Mouse (Mus musculus): ENCODE measurements around the gene Zfp697. TPM values are rescaled to one million over a fixed set of nuclear protein-coding genes. Genes with fewer than 3 reads are reported as not detected.

Zfp697 gene
- total and polyA plus RNA-seq, 2 experiments from 2014 or later, result 18.1 to 39.5 TPM

- DNase-seq (ENCODE audit: low spot score) (peak; percentile 24), ATAC-seq (ENCODE audit: low FRiP score) (no peak)
- Histone ChIP-seq H3K9ac (replicated peaks; ENCODE audit: low read length, poor library complexity, severe bottlenecking) (no peak overlapping the region), H3K4me2 (ENCODE audit: low read depth, low read length, poor library complexity, severe bottlenecking) (no peak overlapping the region), H3K36me3 (ENCODE audit: insufficient read depth, low read length) (no peaks in the 10 kb centered on the region), H3K9me3 (ENCODE audit: low read length) (no peaks in the 10 kb centered on the region), H3K27ac (ENCODE audit: low read depth, low read length) (no peak overlapping the region), H3K27me3 (ENCODE audit: insufficient read depth, low read length) (no peaks in the 10 kb centered on the region), H3K4me3 (ENCODE audit: low read depth, low read length) (no peak overlapping the region), H3K4me1 (ENCODE audit: insufficient read depth, low read length) (no peaks in the 10 kb centered on the region)
- WGBS, result 41% methylated on average over 2 of the region's 2 CpGs
- TF ChIP-seq CTCF (IDR thresholded peaks at IDR 0.05), result peak; percentile 59
Observed at GRCm38 (mm10) chr3:98362753-98363152, 19.5 kb upstream of the Zfp697 start.

GRCm38 (mm10) chr3:98366086-98366485 is 16.2 kb upstream of the Zfp697 start:
- H3K9me3 ChIP-seq (ENCODE audit: low read length), result no peaks in the 10 kb centered on the region
- no peak overlapping the region for H3K9ac ChIP-seq (replicated peaks; ENCODE audit: low read length, poor library complexity, severe bottlenecking)
- DNase-seq (ENCODE audit: low spot score) (no peak), ATAC-seq (ENCODE audit: low FRiP score) (no peak)
- H3K4me3 ChIP-seq (ENCODE audit: low read depth, low read length), result no peak overlapping the region
- H3K4me1 ChIP-seq (ENCODE audit: insufficient read depth, low read length), result no peaks in the 10 kb centered on the region
- H3K27ac ChIP-seq (ENCODE audit: low read depth, low read length), result no peak overlapping the region
- 85% methylated on average over 3 of the region's 3 CpGs for WGBS
- H3K4me2 ChIP-seq (ENCODE audit: low read depth, low read length, poor library complexity, severe bottlenecking), result no peak overlapping the region
- H3K36me3 ChIP-seq (ENCODE audit: insufficient read depth, low read length), result no peaks in the 10 kb centered on the region
- TF ChIP-seq CTCF (IDR thresholded peaks at IDR 0.05), result no peak
- no peaks in the 10 kb centered on the region for H3K27me3 ChIP-seq (ENCODE audit: insufficient read depth, low read length)

GRCm38 (mm10) chr3:98366823-98367222 is 15.4 kb upstream of the Zfp697 start:
- no peak for ATAC-seq (ENCODE audit: low FRiP score)
- WGBS, result 80% methylated on average over 4 of the region's 4 CpGs

GRCm38 (mm10) chr3:98368283-98368682 is 14.0 kb upstream of the Zfp697 start:
- ATAC-seq (ENCODE audit: low FRiP score) (no peak), DNase-seq (ENCODE audit: low spot score) (no peak)
- Histone ChIP-seq H3K36me3 (ENCODE audit: insufficient read depth, low read length) (no peaks in the 10 kb centered on the region), H3K4me1 (ENCODE audit: insufficient read depth, low read length) (no peaks in the 10 kb centered on the region), H3K27me3 (ENCODE audit: insufficient read depth, low read length) (no peaks in the 10 kb centered on the region), H3K4me2 (ENCODE audit: low read depth, low read length, poor library complexity, severe bottlenecking) (no peak overlapping the region), H3K4me3 (ENCODE audit: low read depth, low read length) (no peak overlapping the region), H3K9ac (replicated peaks; ENCODE audit: low read length, poor library complexity, severe bottlenecking) (no peak overlapping the region), H3K27ac (ENCODE audit: low read depth, low read length) (no peak overlapping the region), H3K9me3 (ENCODE audit: low read length) (0 out of 2 replicates have a peak, but pooled peaks cover 4% of the 10 kb centered on the region)
- TF ChIP-seq CTCF (IDR thresholded peaks at IDR 0.05), result no peak
- 76% methylated on average over 4 of the region's 4 CpGs for WGBS

More at GRCm38 (mm10) chr3:98366823-98367222, 15.4 kb upstream of the Zfp697 start:
- Histone ChIP-seq H3K4me1 (ENCODE audit: insufficient read depth, low read length) (no peaks in the 10 kb centered on the region), H3K9ac (replicated peaks; ENCODE audit: low read length, poor library complexity, severe bottlenecking) (no peak overlapping the region), H3K27me3 (ENCODE audit: insufficient read depth, low read length) (no peaks in the 10 kb centered on the region), H3K9me3 (ENCODE audit: low read length) (0 out of 2 replicates have a peak, but pooled peaks cover 1% of the 10 kb centered on the region), H3K27ac (ENCODE audit: low read depth, low read length) (no peak overlapping the region), H3K4me3 (ENCODE audit: low read depth, low read length) (no peak overlapping the region), H3K4me2 (ENCODE audit: low read depth, low read length, poor library complexity, severe bottlenecking) (no peak overlapping the region), H3K36me3 (ENCODE audit: insufficient read depth, low read length) (no peaks in the 10 kb centered on the region)
- no peak for DNase-seq (ENCODE audit: low spot score)
- TF ChIP-seq CTCF (IDR thresholded peaks at IDR 0.05), result no peak

GRCm38 (mm10) chr3:98368776-98369175 is 13.5 kb upstream of the Zfp697 start:
- Histone ChIP-seq H3K36me3 (ENCODE audit: insufficient read depth, low read length) (no peaks in the 10 kb centered on the region), H3K27ac (ENCODE audit: low read depth, low read length) (no peak overlapping the region), H3K9me3 (ENCODE audit: low read length) (0 out of 2 replicates have a peak, but pooled peaks cover 4% of the 10 kb centered on the region), H3K4me3 (ENCODE audit: low read depth, low read length) (no peak overlapping the region), H3K27me3 (ENCODE audit: insufficient read depth, low read length) (no peaks in the 10 kb centered on the region), H3K4me1 (ENCODE audit: insufficient read depth, low read length) (no peaks in the 10 kb centered on the region), H3K9ac (replicated peaks; ENCODE audit: low read length, poor library complexity, severe bottlenecking) (no peak overlapping the region), H3K4me2 (ENCODE audit: low read depth, low read length, poor library complexity, severe bottlenecking) (no peak overlapping the region)
- TF ChIP-seq CTCF (IDR thresholded peaks at IDR 0.05), result no peak
- DNase-seq (ENCODE audit: low spot score) (no peak), ATAC-seq (ENCODE audit: low FRiP score) (no peak)
- 76% methylated on average over 2 of the region's 2 CpGs for WGBS

DNA sequence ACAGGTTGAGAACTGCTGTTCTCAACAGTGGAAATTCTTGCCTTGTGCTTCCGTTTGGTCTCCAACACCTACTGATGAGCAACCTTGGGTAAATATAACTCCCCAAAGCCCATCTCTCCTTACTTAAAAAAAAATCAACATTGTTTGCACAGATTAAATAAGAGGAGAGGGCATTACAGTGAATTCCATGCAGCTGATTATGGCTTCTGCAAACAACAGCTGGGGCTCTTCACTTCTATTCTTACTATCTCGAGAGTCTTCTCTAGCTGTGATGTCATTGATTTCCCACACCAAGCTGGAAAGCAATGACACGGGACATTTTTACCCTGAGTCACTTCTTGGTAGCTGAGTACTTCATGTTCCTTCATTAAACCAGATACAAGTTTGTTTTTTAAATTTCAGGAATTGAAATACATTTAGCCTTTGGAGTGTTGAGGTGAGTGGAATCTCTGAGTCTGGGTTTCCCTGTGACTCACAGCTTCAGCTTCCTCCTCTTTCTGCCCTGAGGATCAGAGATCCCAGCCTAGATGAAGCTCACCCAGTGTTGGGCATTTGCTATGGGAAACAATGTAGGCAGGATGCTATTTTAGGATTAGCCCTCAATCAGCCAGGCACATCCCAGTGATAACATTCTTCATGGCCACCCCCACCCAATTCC is 8.1 kb upstream of the Zfp697 start:
- Histone ChIP-seq H3K27ac (ENCODE audit: low read depth, low read length) (no peak overlapping the region), H3K9ac (replicated peaks; ENCODE audit: low read length, poor library complexity, severe bottlenecking) (no peak overlapping the region), H3K27me3 (ENCODE audit: insufficient read depth, low read length) (no peaks in the 10 kb centered on the region), H3K4me3 (ENCODE audit: low read depth, low read length) (no peak overlapping the region), H3K9me3 (ENCODE audit: low read length) (0 out of 2 replicates have a peak, but pooled peaks cover 4% of the 10 kb centered on the region), H3K4me1 (ENCODE audit: insufficient read depth, low read length) (no peaks in the 10 kb centered on the region), H3K36me3 (ENCODE audit: insufficient read depth, low read length) (no peaks in the 10 kb centered on the region), H3K4me2 (ENCODE audit: low read depth, low read length, poor library complexity, severe bottlenecking) (no peak overlapping the region)
- 78% methylated on average over 3 of the region's 3 CpGs for WGBS
- no peak for TF ChIP-seq CTCF (IDR thresholded peaks at IDR 0.05)
- no peak for ATAC-seq (ENCODE audit: low FRiP score)
- no peak for DNase-seq (ENCODE audit: low spot score)
